Mouse (Mus musculus): ENCODE measurements around the gene Prss54. TPM values are rescaled to one million over a fixed set of nuclear protein-coding genes. Genes with fewer than 3 reads are reported as not detected.
"Not testable (repeated sequence)": the region's sequence is repeated elsewhere in the genome, so short reads cannot be mapped to it uniquely, and the experiment has no call there.

The Prss54 gene
- not detected in 2 replicates for polyA plus RNA-seq (2014; fragmentation: Nextera tagmentation; extraction: Ambion mirVana)

- H3K9me3 ChIP-seq (ENCODE audit: control insufficient read depth, low read length) = no peaks in the 10 kb centered on the region
- no peaks in the 10 kb centered on the region for H3K4me1 ChIP-seq (replicated peaks; ENCODE audit: control insufficient read depth, insufficient read depth, low read length)
- DNase-seq (ENCODE audit: low spot score) = no peak
- no peak within 1 kb of the TSS for H3K4me3 ChIP-seq (ENCODE audit: low read depth, low read length)
- H3K9ac ChIP-seq (ENCODE audit: low read length) = no peak within 1 kb of the TSS
- WGBS = 90% methylated on average over 10 of the region's 10 CpGs
- ATAC-seq (replicated peaks; ENCODE audit: low FRiP score) = no peak
- no peaks in the 10 kb centered on the region for H3K36me3 ChIP-seq (ENCODE audit: control insufficient read depth, insufficient read depth, low read length)
- no peak within 1 kb of the TSS for H3K27ac ChIP-seq (ENCODE audit: low read depth, low read length)
- H3K27me3 ChIP-seq (ENCODE audit: control insufficient read depth, insufficient read depth, low read length) = no peaks in the 10 kb centered on the region
- no peak within 1 kb of the TSS for H3K4me2 ChIP-seq (ENCODE audit: low read depth, low read length, severe bottlenecking)
Observed at GRCm38 (mm10) chr8:95576240-95576639, at the start of gene Prss54. Gene Prss54, minus strand, starts transcription at chr8:95576340.

GRCm38 (mm10) chr8:95624833-95625232 lies 48.7 kb upstream of the Prss54 start:
- Histone ChIP-seq H3K36me3 (ENCODE audit: control insufficient read depth, insufficient read depth, low read length) (no peaks in the 10 kb centered on the region), H3K9me3 (ENCODE audit: control insufficient read depth, low read length) (no peaks in the 10 kb centered on the region), H3K27ac (ENCODE audit: low read depth, low read length) (no peak overlapping the region), H3K9ac (ENCODE audit: low read length) (no peak overlapping the region), H3K27me3 (ENCODE audit: control insufficient read depth, insufficient read depth, low read length) (no peaks in the 10 kb centered on the region), H3K4me3 (ENCODE audit: low read depth, low read length) (no peak overlapping the region), H3K4me1 (replicated peaks; ENCODE audit: control insufficient read depth, insufficient read depth, low read length) (no peaks in the 10 kb centered on the region), H3K4me2 (ENCODE audit: low read depth, low read length, severe bottlenecking) (no peak overlapping the region)
- DNase-seq (ENCODE audit: low spot score) (no peak), ATAC-seq (replicated peaks; ENCODE audit: low FRiP score) (no peak)
- WGBS = 80% methylated on average over 2 of the region's 2 CpGs

GRCm38 (mm10) chr8:95620046-95620445 lies 43.9 kb upstream of the Prss54 start:
- H3K4me1 ChIP-seq (replicated peaks; ENCODE audit: control insufficient read depth, insufficient read depth, low read length) = no peaks in the 10 kb centered on the region
- no peaks in the 10 kb centered on the region for H3K36me3 ChIP-seq (ENCODE audit: control insufficient read depth, insufficient read depth, low read length)
- ATAC-seq (replicated peaks; ENCODE audit: low FRiP score) = no peak
- no peak for DNase-seq (ENCODE audit: low spot score)
- H3K27me3 ChIP-seq (ENCODE audit: control insufficient read depth, insufficient read depth, low read length) = no peaks in the 10 kb centered on the region
- 91% methylated on average over 2 of the region's 2 CpGs for WGBS
- no peak overlapping the region for H3K4me3 ChIP-seq (ENCODE audit: low read depth, low read length)
- H3K27ac ChIP-seq (ENCODE audit: low read depth, low read length) = no peak overlapping the region
- H3K9ac ChIP-seq (ENCODE audit: low read length) = no peak overlapping the region
- no peaks in the 10 kb centered on the region for H3K9me3 ChIP-seq (ENCODE audit: control insufficient read depth, low read length)
- no peak overlapping the region for H3K4me2 ChIP-seq (ENCODE audit: low read depth, low read length, severe bottlenecking)

GRCm38 (mm10) chr8:95616383-95616782 lies 40.2 kb upstream of the Prss54 start:
- H3K9me3 ChIP-seq (ENCODE audit: control insufficient read depth, low read length) = no peaks in the 10 kb centered on the region
- no peak overlapping the region for H3K9ac ChIP-seq (ENCODE audit: low read length)
- DNase-seq (ENCODE audit: low spot score) = no peak
- no peak for ATAC-seq (replicated peaks; ENCODE audit: low FRiP score)
- H3K36me3 ChIP-seq (ENCODE audit: control insufficient read depth, insufficient read depth, low read length) = no peaks in the 10 kb centered on the region
- 85% methylated on average over 7 of the region's 7 CpGs for WGBS
- no peak overlapping the region for H3K4me2 ChIP-seq (ENCODE audit: low read depth, low read length, severe bottlenecking)
- no peak overlapping the region for H3K27ac ChIP-seq (ENCODE audit: low read depth, low read length)
- H3K4me1 ChIP-seq (replicated peaks; ENCODE audit: control insufficient read depth, insufficient read depth, low read length) = no peaks in the 10 kb centered on the region
- H3K4me3 ChIP-seq (ENCODE audit: low read depth, low read length) = no peak overlapping the region
- H3K27me3 ChIP-seq (ENCODE audit: control insufficient read depth, insufficient read depth, low read length) = no peaks in the 10 kb centered on the region

GRCm38 (mm10) chr8:95611769-95612168 lies 35.6 kb upstream of the Prss54 start:
- Histone ChIP-seq H3K4me1 (replicated peaks; ENCODE audit: control insufficient read depth, insufficient read depth, low read length) (no peaks in the 10 kb centered on the region), H3K27ac (ENCODE audit: low read depth, low read length) (no peak overlapping the region), H3K36me3 (ENCODE audit: control insufficient read depth, insufficient read depth, low read length) (no peaks in the 10 kb centered on the region), H3K9ac (ENCODE audit: low read length) (no peak overlapping the region), H3K4me3 (ENCODE audit: low read depth, low read length) (no peak overlapping the region), H3K9me3 (ENCODE audit: control insufficient read depth, low read length) (no peaks in the 10 kb centered on the region), H3K27me3 (ENCODE audit: control insufficient read depth, insufficient read depth, low read length) (no peaks in the 10 kb centered on the region), H3K4me2 (ENCODE audit: low read depth, low read length, severe bottlenecking) (no peak overlapping the region)
- DNase-seq (ENCODE audit: low spot score) = no peak
- ATAC-seq (replicated peaks; ENCODE audit: low FRiP score) = no peak
- WGBS = 63% methylated on average over 5 of the region's 5 CpGs

GRCm38 (mm10) chr8:95610749-95611148 lies 34.6 kb upstream of the Prss54 start:
- Histone ChIP-seq H3K4me3 (ENCODE audit: low read depth, low read length) (no peak overlapping the region), H3K9ac (ENCODE audit: low read length) (no peak overlapping the region), H3K4me1 (replicated peaks; ENCODE audit: control insufficient read depth, insufficient read depth, low read length) (no peaks in the 10 kb centered on the region), H3K9me3 (ENCODE audit: control insufficient read depth, low read length) (no peaks in the 10 kb centered on the region), H3K4me2 (ENCODE audit: low read depth, low read length, severe bottlenecking) (no peak overlapping the region), H3K27ac (ENCODE audit: low read depth, low read length) (no peak overlapping the region), H3K36me3 (ENCODE audit: control insufficient read depth, insufficient read depth, low read length) (no peaks in the 10 kb centered on the region), H3K27me3 (ENCODE audit: control insufficient read depth, insufficient read depth, low read length) (no peaks in the 10 kb centered on the region)
- WGBS = 90% methylated on average over 14 of the region's 14 CpGs
- no peak for DNase-seq (ENCODE audit: low spot score)
- ATAC-seq (replicated peaks; ENCODE audit: low FRiP score) = no peak

GRCm38 (mm10) chr8:95609406-95609805 lies 33.3 kb upstream of the Prss54 start:
- Histone ChIP-seq H3K4me2 (ENCODE audit: low read depth, low read length, severe bottlenecking) (no peak overlapping the region), H3K4me1 (replicated peaks; ENCODE audit: control insufficient read depth, insufficient read depth, low read length) (no peaks in the 10 kb centered on the region), H3K4me3 (ENCODE audit: low read depth, low read length) (no peak overlapping the region), H3K9ac (ENCODE audit: low read length) (no peak overlapping the region), H3K27ac (ENCODE audit: low read depth, low read length) (no peak overlapping the region), H3K27me3 (ENCODE audit: control insufficient read depth, insufficient read depth, low read length) (no peaks in the 10 kb centered on the region), H3K9me3 (ENCODE audit: control insufficient read depth, low read length) (no peaks in the 10 kb centered on the region), H3K36me3 (ENCODE audit: control insufficient read depth, insufficient read depth, low read length) (no peaks in the 10 kb centered on the region)
- ATAC-seq (replicated peaks; ENCODE audit: low FRiP score) = no peak
- DNase-seq (ENCODE audit: low spot score) = no peak
- 88% methylated on average over 5 of the region's 5 CpGs for WGBS

- Histone ChIP-seq H3K4me2 (ENCODE audit: low read depth, low read length, severe bottlenecking) (no peak overlapping the region), H3K27me3 (ENCODE audit: control insufficient read depth, insufficient read depth, low read length) (no peaks in the 10 kb centered on the region), H3K4me1 (replicated peaks; ENCODE audit: control insufficient read depth, insufficient read depth, low read length) (no peaks in the 10 kb centered on the region), H3K9me3 (ENCODE audit: control insufficient read depth, low read length) (no peaks in the 10 kb centered on the region), H3K27ac (ENCODE audit: low read depth, low read length) (no peak overlapping the region), H3K4me3 (ENCODE audit: low read depth, low read length) (no peak overlapping the region), H3K9ac (ENCODE audit: low read length) (no peak overlapping the region), H3K36me3 (ENCODE audit: control insufficient read depth, insufficient read depth, low read length) (no peaks in the 10 kb centered on the region)
- ATAC-seq (replicated peaks; ENCODE audit: low FRiP score) (no peak), DNase-seq (ENCODE audit: low spot score) (no peak)
- 56% methylated on average over 9 of the region's 9 CpGs for WGBS
Observed at GRCm38 (mm10) chr8:95607210-95607609, 31.1 kb upstream of the Prss54 start.

- H3K9ac ChIP-seq (ENCODE audit: low read length); H3K4me3 ChIP-seq (ENCODE audit: low read depth, low read length); DNase-seq (ENCODE audit: low spot score); H3K27ac ChIP-seq (ENCODE audit: low read depth, low read length); H3K27me3 ChIP-seq (ENCODE audit: control insufficient read depth, insufficient read depth, low read length); H3K4me2 ChIP-seq (ENCODE audit: low read depth, low read length, severe bottlenecking); H3K4me1 ChIP-seq (replicated peaks; ENCODE audit: control insufficient read depth, insufficient read depth, low read length); H3K9me3 ChIP-seq (ENCODE audit: control insufficient read depth, low read length); ATAC-seq (replicated peaks; ENCODE audit: low FRiP score); H3K36me3 ChIP-seq (ENCODE audit: control insufficient read depth, insufficient read depth, low read length): not testable (repeated sequence)
- 19% methylated on average over 4 of the region's 5 CpGs for WGBS
Observed at GRCm38 (mm10) chr8:95606509-95606908, 30.4 kb upstream of the Prss54 start.

All from forebrain, embryonic 11.5 days (tissue).